Mouse (Mus musculus) MEL (cell line): ENCODE measurements at regions not wholly inside any gene's neighbourhood (a gene's known extent, or its start where the extent isn't known, plus 50 kb on each side); places are given as distances from the start of the nearest gene placed in this dataset.

Experiments used
- CTCF ChIP-seq, 3 experiments: IDR thresholded peaks in 2 of 3; conservative IDR thresholded peaks in 1 of 3; 2 replicates each; pipeline ENCODE4 v1.5.1; 2011 to 2012; ENCODE audit warnings: low read length in 3 of 3, low read depth in 2 of 3, mild to moderate bottlenecking in 2 of 3, improper control_type of control experiment in 1 of 3, inconsistent platforms in 1 of 3, mixed read lengths in 1 of 3, moderate library complexity in 1 of 3; ENCODE audit not compliant: control insufficient read depth in 1 of 3, insufficient read depth in 1 of 3, poor library complexity in 1 of 3, severe bottlenecking in 1 of 3
- E2F4 ChIP-seq: IDR thresholded peaks from 2 replicates; pipeline ENCODE4 v1.6.1; 2011; ENCODE audit warnings: low read depth, low read length, improper control_type of control experiment, borderline replicate concordance
- ELF1 ChIP-seq: IDR thresholded peaks from 2 replicates; pipeline ENCODE4 v1.6.1; 2014; ENCODE audit warnings: low read depth, mild to moderate bottlenecking, inconsistent platforms, low read length, improper control_type of control experiment, moderate library complexity
- ETS1 ChIP-seq: IDR thresholded peaks from 2 replicates; pipeline ENCODE4 v1.6.1; 2012; ENCODE audit warnings: low read depth, mild to moderate bottlenecking, inconsistent platforms, low read length, improper control_type of control experiment, moderate library complexity
- POLR2A ChIP-seq, 2 experiments: IDR thresholded peaks; 2 replicates each; pipeline ENCODE4 v1.6.1; 2011 to 2012; ENCODE audit warnings: low read length in 2 of 2, mild to moderate bottlenecking in 2 of 2, control low read depth in 1 of 2, improper control_type of control experiment in 1 of 2, low read depth in 1 of 2, moderate library complexity in 1 of 2; ENCODE audit not compliant: control insufficient read depth in 1 of 2, insufficient read depth in 1 of 2, poor library complexity in 1 of 2
- POLR2AphosphoS5 ChIP-seq: IDR thresholded peaks from 2 replicates; pipeline ENCODE4 v1.6.1; 2012; ENCODE audit warnings: low read depth, borderline replicate concordance, mild to moderate bottlenecking, inconsistent platforms, low read length, moderate library complexity, mixed read lengths
- RAD21 ChIP-seq: IDR thresholded peaks from 2 replicates; pipeline ENCODE4 v1.6.1; 2011; ENCODE audit warnings: mild to moderate bottlenecking, low read depth, low read length, improper control_type of control experiment
- TAL1 ChIP-seq: IDR thresholded peaks from 2 replicates; pipeline ENCODE4 v1.6.1; 2012; ENCODE audit warnings: mild to moderate bottlenecking, inconsistent platforms, low read length, moderate library complexity, mixed read lengths
- USF1 ChIP-seq: IDR thresholded peaks from 2 replicates; pipeline ENCODE4 v1.6.1; 2014; ENCODE audit warnings: low read depth, mild to moderate bottlenecking, inconsistent platforms, low read length, improper control_type of control experiment, moderate library complexity

GRCm38 (mm10) chr19:51303708-51304107, 625.3 kb upstream of the Sorcs1 start:
- TF ChIP-seq ELF1 (no peak), RAD21 (no peak), TAL1 (no peak), CTCF (IDR thresholded peaks at IDR 0.05 in 2 of 3, conservative IDR thresholded peaks at IDR 0.05 in 1 of 3; ENCODE audit: control insufficient read depth in 1 of 3, insufficient read depth in 1 of 3, low read depth in 2 of 3, low read length in 3 of 3, poor library complexity in 1 of 3, severe bottlenecking in 1 of 3) (no peak), ETS1 (no peak), POLR2A (IDR thresholded peaks at IDR 0.05; ENCODE audit: control insufficient read depth in 1 of 2, insufficient read depth in 1 of 2, low read depth in 1 of 2, low read length in 2 of 2, poor library complexity in 1 of 2) (no peak), E2F4 (no peak), USF1 (no peak), POLR2AphosphoS5 (no peak)
